Mouse (Mus musculus) kidney, adult 10 weeks (tissue): ENCODE results near the gene 2210016F16Rik. TPM values are rescaled to one million over a fixed set of nuclear protein-coding genes. Genes with fewer than 3 reads are reported as not detected.

Experiments
- polyA plus RNA-seq: library from polyadenylated mRNA; stranded (reverse); fragments of 350-450 nt; fragmentation: Illumina TruSeq; extraction: RNeasy Lipid Tissue Mini Kit (QIAGEN cat#74804); gene quantifications from one replicate; pipeline ENCODE4 v1.2.3, GENCODE M21; 2014; ENCODE audit warnings: low read depth, low replicate concordance

2210016F16Rik gene
- polyA plus RNA-seq = 23.3 TPM

DNA sequence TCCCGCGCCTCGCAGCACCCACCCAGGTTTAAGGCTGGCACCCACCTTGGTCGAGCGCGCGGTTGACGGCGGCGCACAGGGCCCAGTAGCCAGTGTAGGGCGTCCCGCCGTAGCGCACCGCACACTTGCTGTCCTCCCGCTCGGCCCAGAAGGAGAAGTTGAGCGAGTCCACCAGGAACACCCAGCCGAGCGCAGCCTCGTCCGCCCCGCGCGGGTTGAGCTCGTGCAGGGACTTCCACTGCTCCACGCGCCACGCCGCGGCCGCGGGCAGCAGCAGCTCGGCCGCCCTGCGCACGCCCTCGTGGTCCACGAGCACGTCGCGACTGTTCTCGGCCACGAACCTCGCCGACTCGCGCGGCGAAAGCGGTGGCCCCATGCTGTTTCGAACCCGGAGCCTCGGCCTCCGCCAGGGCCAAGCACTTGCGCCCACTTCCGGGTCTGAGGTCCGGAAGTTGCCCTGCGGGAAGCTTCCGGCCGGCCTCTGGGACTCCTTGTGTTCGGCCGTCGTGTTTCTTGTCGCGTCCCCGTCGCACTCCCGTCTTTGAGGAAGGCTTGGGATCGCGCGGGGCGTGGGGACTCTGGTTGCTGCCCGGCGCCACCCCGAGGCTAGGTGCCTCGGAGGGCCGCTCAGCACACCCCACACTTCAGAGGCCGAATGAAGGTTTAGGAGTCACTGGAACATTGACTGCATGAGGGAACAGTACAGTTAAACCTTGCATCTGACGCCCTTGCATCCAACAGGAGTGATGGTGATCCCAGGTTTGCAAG, at the start of gene 2210016F16Rik:
Gene 2210016F16Rik, minus strand, starts transcription at position 447 of the 768 bp plus-strand sequence.

GRCm38 (mm10) chr13:58403243-58403642, 18.2 kb upstream of the 2210016F16Rik start, which contains the start of gene Hnrnpk:
TSS of gene Hnrnpk (minus strand) at chr13:58403343.

DNA sequence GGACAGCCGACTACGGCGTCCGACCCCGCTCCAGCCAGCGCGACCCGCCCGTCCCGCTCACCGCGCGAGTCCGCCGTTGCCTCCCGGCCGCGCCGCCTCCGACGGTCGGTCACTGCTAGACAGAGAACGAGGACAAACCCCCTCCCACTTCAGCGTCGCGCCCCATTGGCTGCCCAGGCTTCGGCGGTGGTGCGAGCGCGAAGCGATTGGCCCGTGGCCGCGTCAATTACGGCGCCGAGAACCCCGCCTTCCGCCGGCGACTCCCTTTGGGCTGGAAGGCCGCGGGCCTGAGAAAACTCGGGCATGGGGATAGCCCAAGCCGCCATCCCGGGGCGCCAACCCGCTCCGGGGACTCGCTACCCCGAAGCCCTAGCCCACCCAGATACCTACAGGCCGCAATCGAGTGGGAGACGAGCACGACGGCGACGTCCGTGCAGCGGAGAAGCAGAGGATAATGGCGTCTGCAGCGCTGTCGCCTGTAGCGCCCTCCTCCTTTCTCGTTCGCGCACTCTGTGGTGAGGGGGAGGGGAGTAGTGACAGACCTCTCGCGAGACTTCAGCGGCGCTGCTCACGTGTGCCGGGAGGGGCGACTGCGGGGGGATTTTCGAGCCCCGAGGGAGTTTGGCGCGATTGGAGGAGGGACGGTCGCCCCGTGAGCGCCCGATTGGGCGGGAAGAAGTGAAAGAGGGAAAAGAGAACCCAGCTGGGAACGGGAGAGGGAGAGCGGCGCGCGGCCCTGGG, 17.1 kb upstream of the 2210016F16Rik start, which contains the start of gene Rmi1:
Gene Rmi1, plus strand, starts transcription at position 246 of the 741 bp plus-strand sequence.

DNA sequence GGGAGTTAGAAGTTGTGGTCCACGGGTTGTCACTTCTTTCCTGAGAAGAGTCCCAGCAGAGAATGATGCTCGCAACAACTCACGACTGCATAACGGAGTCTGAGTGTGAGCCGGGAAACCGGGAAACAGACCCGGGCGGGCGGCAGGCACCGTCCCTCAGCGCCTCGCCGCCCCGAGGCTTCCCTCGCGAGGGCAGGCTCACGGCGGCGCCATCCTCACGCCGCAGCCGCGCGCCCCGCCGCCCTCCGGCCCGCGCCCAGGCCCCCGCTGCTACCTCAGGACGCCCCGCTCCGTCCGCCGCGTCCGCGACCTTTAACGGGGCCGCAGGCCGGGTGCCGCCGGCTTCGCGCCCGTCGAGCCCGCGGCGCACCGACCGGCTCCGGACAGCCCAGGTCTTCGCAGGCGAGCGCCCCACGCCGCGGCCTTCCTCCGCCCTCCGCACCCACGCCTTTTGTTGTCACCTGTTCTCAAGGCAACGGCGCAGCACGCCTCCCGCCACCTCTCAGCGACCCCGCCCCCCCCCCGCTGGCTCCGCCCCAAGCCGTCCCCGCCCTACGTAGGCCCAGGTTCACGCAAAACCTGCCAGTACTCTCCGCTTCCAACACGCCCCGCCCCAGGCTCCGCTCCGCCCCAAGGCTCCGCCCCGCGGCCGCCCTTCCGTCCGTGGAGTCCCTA, 26.3 kb downstream of the 2210016F16Rik start, which contains the start of gene Kif27:
Gene Kif27, minus strand, starts transcription at position 494 of the 675 bp plus-strand sequence.

Other genes with a start within 250 kb of the 2210016F16Rik start
- gene Idnk, start 227.6 kb downstream of the 2210016F16Rik start, polyA plus RNA-seq = 5.5 TPM
- gene Ubqln1, start 169.6 kb downstream of the 2210016F16Rik start, polyA plus RNA-seq = 183 TPM
- gene Gkap1, start 109.5 kb downstream of the 2210016F16Rik start, polyA plus RNA-seq = 140 TPM
- gene Kif27, start 26.1 kb downstream of the 2210016F16Rik start, polyA plus RNA-seq = 1.6 TPM
- 58.4 TPM for gene Rmi1, start 17.0 kb upstream of the 2210016F16Rik start, polyA plus RNA-seq
- gene Hnrnpk, start 18.1 kb upstream of the 2210016F16Rik start, polyA plus RNA-seq = 1,436 TPM
- not detected for gene Slc28a3, start 225.7 kb upstream of the 2210016F16Rik start, polyA plus RNA-seq